23 mouse cellular contexts compared by ENCODE assay signal in genomic region chr11:76824885-76825265, GRCm38 (mm10). TPM values are rescaled to one million over a fixed set of nuclear protein-coding genes. Genes with fewer than 3 reads are reported as not detected.
DNase-seq lines count a peak whose midpoint lies in the region; ATAC-seq and TF ChIP-seq lines count a peak whose summit lies in the region.
"Had no signal": no experiment of that assay in that cellular context is flagged by ENCODE, and none has a peak within 500 bp of the region (broad histone marks: within the 10 kb centered on the region; RNA-seq: fewer than 3 reads in every experiment).

No protein-coding gene starts in this region.

- 80% methylated on average over 9 of the region's 9 CpGs for WGBS in forebrain, embryonic 13.5 days
- 89% methylated on average over 9 of the region's 9 CpGs for WGBS in forebrain, embryonic 12.5 days
- 58% methylated on average over 9 of the region's 9 CpGs for WGBS in forebrain, postnatal 0 days
- 66% methylated on average over 9 of the region's 9 CpGs for WGBS in stomach, postnatal 0 days

- no peaks in the 10 kb centered on the region for H3K9me3 ChIP-seq in forebrain, embryonic 13.5 days (replicated peaks)
- H3K9me3 ChIP-seq in forebrain, embryonic 12.5 days = no peaks in the 10 kb centered on the region
- no peaks in the 10 kb centered on the region for H3K9me3 ChIP-seq in forebrain, postnatal 0 days (ENCODE audit: low read length)
- no peaks in the 10 kb centered on the region for H3K9me3 ChIP-seq in stomach, postnatal 0 days (ENCODE audit: control insufficient read depth, low read length)
- H3K9me3 ChIP-seq: hindbrain, embryonic 10.5 days; hindbrain, embryonic 15.5 days; neural tube, embryonic 15.5 days had no signal

- no peaks in the 10 kb centered on the region for H3K27me3 ChIP-seq in forebrain, embryonic 13.5 days
- H3K27me3 ChIP-seq in forebrain, embryonic 12.5 days = no peaks in the 10 kb centered on the region
- no peaks in the 10 kb centered on the region for H3K27me3 ChIP-seq in forebrain, postnatal 0 days (ENCODE audit: insufficient read depth, low read length)
- H3K27me3 ChIP-seq in stomach, postnatal 0 days (ENCODE audit: control insufficient read depth, insufficient read depth, low read length) = no peaks in the 10 kb centered on the region
- H3K27me3 ChIP-seq: hindbrain, embryonic 15.5 days; neural tube, embryonic 15.5 days; Patski had no signal

- TF ChIP-seq EP300 in stomach, postnatal 0 days (optimal IDR thresholded peaks at IDR 0.05) = no peak

- H3K4me3 ChIP-seq in forebrain, embryonic 13.5 days = no peak overlapping the region
- no peak overlapping the region for H3K4me3 ChIP-seq in forebrain, embryonic 12.5 days (replicated peaks)
- no peak overlapping the region for H3K4me3 ChIP-seq in forebrain, postnatal 0 days (ENCODE audit: low read depth, low read length)
- no peak overlapping the region for H3K4me3 ChIP-seq in stomach, postnatal 0 days (ENCODE audit: low read depth, low read length)
- H3K4me3 ChIP-seq: hindbrain, embryonic 10.5 days; hindbrain, embryonic 15.5 days; neural tube, embryonic 15.5 days had no signal

- no peak for ATAC-seq in forebrain, embryonic 13.5 days
- no peak for ATAC-seq in forebrain, embryonic 12.5 days (ENCODE audit: low FRiP score)
- ATAC-seq in forebrain, postnatal 0 days = peak; percentile 32; the same call in 1 of the 2 replicates
- no peak for ATAC-seq in stomach, postnatal 0 days (ENCODE audit: low FRiP score, low TSS enrichment)
- ATAC-seq: inflammation-experienced regulatory T-cells, adult 6 months; Patski had no signal

- no peak for TF ChIP-seq CTCF in forebrain, postnatal 0 days (IDR thresholded peaks at IDR 0.05; ENCODE audit: low read depth)
- no peak for TF ChIP-seq CTCF in stomach, postnatal 0 days (IDR thresholded peaks at IDR 0.05; ENCODE audit: low read depth)

- H3K27ac ChIP-seq in forebrain, embryonic 13.5 days = 0 out of 2 replicates have a peak overlapping the region, but pooled peaks have one; percentile 12
- H3K27ac ChIP-seq in forebrain, embryonic 12.5 days = no peak overlapping the region
- H3K27ac ChIP-seq in forebrain, postnatal 0 days (ENCODE audit: low read depth, low read length) = peak overlapping the region; percentile 66
- H3K27ac ChIP-seq in stomach, postnatal 0 days (replicated peaks) = peak overlapping the region; percentile 88
- H3K27ac ChIP-seq: hindbrain, embryonic 10.5 days; hindbrain, embryonic 15.5 days; liver, embryonic 14.5 days; neural tube, embryonic 15.5 days had no signal

- H3K9ac ChIP-seq in forebrain, embryonic 13.5 days = no peak overlapping the region
- H3K9ac ChIP-seq in forebrain, embryonic 12.5 days = no peak overlapping the region
- H3K9ac ChIP-seq in forebrain, postnatal 0 days = no peak overlapping the region
- 0 out of 2 replicates have a peak overlapping the region, but pooled peaks have one; percentile 18 for H3K9ac ChIP-seq in stomach, postnatal 0 days (ENCODE audit: low read length)
- H3K9ac ChIP-seq: hindbrain, embryonic 15.5 days; liver, embryonic 14.5 days; lung, embryonic 14.5 days; neural tube, embryonic 15.5 days had no signal

- peak; percentile 46 for DNase-seq in layer of hippocampus, adult 9-11 months
- DNase-seq in layer of hippocampus, postnatal 10 days (ENCODE audit: low spot score in 2 of 2) = no peak
- DNase-seq in forebrain, postnatal 0 days = peak; percentile 64
- no peak for DNase-seq in stomach, postnatal 0 days (ENCODE audit: low spot score)
- DNase-seq in urinary bladder, postnatal 14 days (ENCODE audit: low spot score) = no peak
- DNase-seq: adrenal gland, postnatal 10 days; heart, postnatal 14 days; kidney, adult 11 months; kidney, postnatal 14 days; liver; lung, embryonic 14.5 days; lung, postnatal 14 days; midbrain, embryonic 14.5 days; retina, postnatal 1 day; right cerebral cortex, postnatal 25 days had no signal

- no peaks in the 10 kb centered on the region for H3K4me1 ChIP-seq in forebrain, embryonic 13.5 days
- H3K4me1 ChIP-seq in forebrain, embryonic 12.5 days = no peaks in the 10 kb centered on the region
- H3K4me1 ChIP-seq in forebrain, postnatal 0 days (ENCODE audit: insufficient read depth) = peaks cover 13% of the 10 kb centered on the region
- 0 out of 2 replicates have a peak, but pooled peaks cover 3% of the 10 kb centered on the region for H3K4me1 ChIP-seq in stomach, postnatal 0 days (replicated peaks; ENCODE audit: control insufficient read depth, insufficient read depth)
- H3K4me1 ChIP-seq: hindbrain, embryonic 10.5 days; hindbrain, embryonic 15.5 days had no signal

- H3K36me3 ChIP-seq in forebrain, embryonic 13.5 days (ENCODE audit: poor library complexity, severe bottlenecking) = no peaks in the 10 kb centered on the region
- H3K36me3 ChIP-seq in forebrain, embryonic 12.5 days (replicated peaks) = no peaks in the 10 kb centered on the region
- no peaks in the 10 kb centered on the region for H3K36me3 ChIP-seq in forebrain, postnatal 0 days (ENCODE audit: insufficient read depth)
- no peaks in the 10 kb centered on the region for H3K36me3 ChIP-seq in stomach, postnatal 0 days (ENCODE audit: control insufficient read depth, insufficient read depth, low read length)
- H3K36me3 ChIP-seq: hindbrain, embryonic 10.5 days; hindbrain, embryonic 15.5 days; neural tube, embryonic 15.5 days had no signal

- H3K4me2 ChIP-seq in forebrain, embryonic 13.5 days = no peak overlapping the region
- H3K4me2 ChIP-seq in forebrain, embryonic 12.5 days = no peak overlapping the region
- no peak overlapping the region for H3K4me2 ChIP-seq in forebrain, postnatal 0 days (ENCODE audit: low read depth)
- no peak overlapping the region; the same call in 1 of the 2 replicates for H3K4me2 ChIP-seq in stomach, postnatal 0 days (replicated peaks; ENCODE audit: low read depth)
- H3K4me2 ChIP-seq: hindbrain, embryonic 15.5 days; lung, embryonic 14.5 days; neural tube, embryonic 15.5 days had no signal

RNA-seq across cellular contexts. Expression of gene Cpd, which starts 21.9 kb away (rescaled TPM):
- 5.1 and 5.2 TPM in 2 replicates for polyA plus RNA-seq in forebrain, embryonic 13.5 days (2015; fragmentation: Nextera tagmentation; extraction: Ambion mirVana)
- 11.7 and 13.2 TPM in 2 replicates for polyA plus RNA-seq in forebrain, embryonic 12.5 days (2016; fragmentation: Nextera tagmentation; extraction: Ambion mirVana)
- total RNA-seq in layer of hippocampus, postnatal 10 days (2021) = 10 to 100 TPM; 78.0 to 78.1 TPM
- total RNA-seq in forebrain, postnatal 0 days (2014; rRNA removed) = 35.5 and 44.0 TPM in 2 replicates
- polyA plus RNA-seq in forebrain, postnatal 0 days (2015; fragmentation: Nextera tagmentation; extraction: Ambion mirVana) = 3.9 and 5.6 TPM in 2 replicates
- polyA plus RNA-seq in stomach, postnatal 0 days (2015; fragmentation: Nextera tagmentation; extraction: Ambion mirVana) = 15.9 and 16.1 TPM in 2 replicates

Comparison
In these comparisons a context has a peak if more than half of its experiments do, and no peak if none do; other contexts are left out.
1. DNase-seq: peak in layer of hippocampus, adult 9-11 months (single experiment) and forebrain, postnatal 0 days (single experiment); none in layer of hippocampus, postnatal 10 days (0 of 2), stomach, postnatal 0 days (single experiment) and urinary bladder, postnatal 14 days (single experiment).